Mouse (Mus musculus): ENCODE results near the gene Myocd. TPM values are rescaled to one million over a fixed set of nuclear protein-coding genes. Genes with fewer than 3 reads are reported as not detected.
A peak's percentile ranks its signal among the peaks of the same experiment; 100 is the strongest.

The Myocd gene
- polyA plus RNA-seq, 1 experiment from 2014 or later, result 0.11 TPM

DNA sequence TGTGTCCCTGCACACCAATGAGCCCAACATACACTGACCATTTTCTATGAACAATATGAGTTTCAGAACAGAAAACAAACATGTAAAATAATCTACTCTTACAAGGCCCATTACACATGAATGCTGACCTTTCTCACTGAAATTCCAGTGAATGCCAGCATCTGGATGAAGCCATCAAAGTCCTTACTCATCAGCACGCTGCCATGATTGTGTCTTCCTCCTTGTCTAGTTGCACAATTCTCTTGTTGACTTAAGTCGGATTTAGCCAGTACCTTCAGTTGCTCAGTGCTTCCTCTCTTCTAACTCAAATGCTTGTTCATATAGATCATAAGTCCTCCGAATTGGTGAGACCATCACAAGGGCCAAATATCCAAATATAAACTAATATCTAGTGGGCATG, 130.8 kb downstream of the Myocd start:
- 48% methylated on average over 3 of the region's 3 CpGs for WGBS (ENCODE audit: insufficient replicate concordance)

DNA sequence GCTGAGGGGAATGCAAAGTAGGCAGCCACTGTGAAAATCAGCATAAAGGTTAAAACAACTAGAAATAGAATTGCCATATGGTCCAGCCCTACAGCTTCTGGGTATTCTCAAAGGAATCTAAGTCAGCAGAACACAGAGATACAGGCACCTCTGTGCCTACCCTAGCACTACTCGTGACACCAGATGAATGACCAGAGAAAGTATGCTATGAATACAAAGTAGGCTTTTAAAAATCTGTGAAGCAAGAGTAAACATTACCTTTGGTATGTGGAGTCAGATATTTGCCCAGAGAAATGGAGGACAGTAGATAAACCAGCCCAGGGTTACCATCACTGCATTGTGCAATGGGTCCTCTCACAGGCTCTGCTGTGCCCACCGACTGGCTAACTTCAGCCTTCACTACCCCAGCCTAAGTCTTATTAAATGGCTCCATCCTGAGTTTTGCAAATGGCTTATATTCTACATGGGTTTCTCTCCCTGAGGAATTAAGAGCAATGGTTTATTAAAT, 132.6 kb downstream of the Myocd start:
- WGBS (ENCODE audit: insufficient replicate concordance), result 53% methylated on average over 2 of the region's 2 CpGs

More for the DNA sequence above, 130.8 kb downstream of the Myocd start:
- Histone ChIP-seq H3K9me3 (replicated peaks; ENCODE audit: control insufficient read depth, low read length) (no peaks in the 10 kb centered on the region), H3K27me3 (ENCODE audit: control insufficient read depth, insufficient read depth, low read depth, low read length) (no peaks in the 10 kb centered on the region), H3K4me3 (ENCODE audit: low read depth, low read length) (no peak overlapping the region), H3K36me3 (ENCODE audit: control insufficient read depth, insufficient read depth) (no peaks in the 10 kb centered on the region), H3K4me2 (ENCODE audit: low read depth, low read length) (no peak overlapping the region), H3K27ac (ENCODE audit: low read length) (no peak overlapping the region), H3K4me1 (ENCODE audit: control insufficient read depth, low read depth, low read length) (no peaks in the 10 kb centered on the region; the same call in 1 of the 2 replicates), H3K9ac (ENCODE audit: low read depth, low read length) (no peak overlapping the region)
- no peak for ATAC-seq (ENCODE audit: low read depth)

DNA sequence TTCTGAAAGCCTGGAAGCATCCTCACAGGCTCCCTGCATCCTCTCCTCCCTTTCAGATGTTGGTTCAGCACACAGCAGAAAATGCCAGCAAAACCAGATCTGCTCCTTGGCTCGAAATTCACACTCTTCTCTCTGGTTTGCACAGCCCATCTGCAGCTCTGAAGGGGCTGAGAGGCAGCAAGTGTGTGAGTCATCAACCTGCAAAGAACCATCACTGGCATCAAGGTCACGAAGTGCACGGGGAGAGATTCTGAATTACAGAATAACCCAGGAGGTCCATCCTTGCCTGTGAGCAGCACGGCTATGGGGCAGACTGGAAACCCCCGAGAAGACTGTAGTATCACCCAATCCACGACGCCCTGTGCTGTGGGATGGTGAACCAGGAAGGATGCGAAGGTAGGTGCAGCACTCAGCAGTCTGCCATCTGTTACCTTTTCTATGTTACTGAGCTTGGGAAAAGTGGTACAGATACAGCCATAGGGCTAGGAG, 134.5 kb downstream of the Myocd start:
- no peaks in the 10 kb centered on the region for H3K9me3 ChIP-seq (replicated peaks; ENCODE audit: control insufficient read depth, low read length)
- H3K4me2 ChIP-seq (ENCODE audit: low read depth, low read length), result no peak overlapping the region
- no peaks in the 10 kb centered on the region for H3K27me3 ChIP-seq (ENCODE audit: control insufficient read depth, insufficient read depth, low read depth, low read length)
- WGBS (ENCODE audit: insufficient replicate concordance), result 58% methylated on average over 8 of the region's 8 CpGs
- ATAC-seq (ENCODE audit: low read depth), result no peak
- no peaks in the 10 kb centered on the region for H3K36me3 ChIP-seq (ENCODE audit: control insufficient read depth, insufficient read depth)
- no peak overlapping the region for H3K4me3 ChIP-seq (ENCODE audit: low read depth, low read length)
- H3K27ac ChIP-seq (ENCODE audit: low read length), result no peak overlapping the region
- no peak overlapping the region for H3K9ac ChIP-seq (ENCODE audit: low read depth, low read length)
- H3K4me1 ChIP-seq (ENCODE audit: control insufficient read depth, low read depth, low read length), result no peaks in the 10 kb centered on the region; the same call in 1 of the 2 replicates

More for the DNA sequence above, 132.6 kb downstream of the Myocd start:
- H3K4me3 ChIP-seq (ENCODE audit: low read depth, low read length), result no peak overlapping the region
- H3K9ac ChIP-seq (ENCODE audit: low read depth, low read length), result no peak overlapping the region
- no peaks in the 10 kb centered on the region; the same call in 1 of the 2 replicates for H3K4me1 ChIP-seq (ENCODE audit: control insufficient read depth, low read depth, low read length)
- H3K36me3 ChIP-seq (ENCODE audit: control insufficient read depth, insufficient read depth), result no peaks in the 10 kb centered on the region
- no peaks in the 10 kb centered on the region for H3K27me3 ChIP-seq (ENCODE audit: control insufficient read depth, insufficient read depth, low read depth, low read length)
- no peak overlapping the region for H3K4me2 ChIP-seq (ENCODE audit: low read depth, low read length)
- H3K27ac ChIP-seq (ENCODE audit: low read length), result no peak overlapping the region; the same call in 1 of the 2 replicates
- peak; percentile 90 for ATAC-seq (ENCODE audit: low read depth)
- H3K9me3 ChIP-seq (replicated peaks; ENCODE audit: control insufficient read depth, low read length), result no peaks in the 10 kb centered on the region

DNA sequence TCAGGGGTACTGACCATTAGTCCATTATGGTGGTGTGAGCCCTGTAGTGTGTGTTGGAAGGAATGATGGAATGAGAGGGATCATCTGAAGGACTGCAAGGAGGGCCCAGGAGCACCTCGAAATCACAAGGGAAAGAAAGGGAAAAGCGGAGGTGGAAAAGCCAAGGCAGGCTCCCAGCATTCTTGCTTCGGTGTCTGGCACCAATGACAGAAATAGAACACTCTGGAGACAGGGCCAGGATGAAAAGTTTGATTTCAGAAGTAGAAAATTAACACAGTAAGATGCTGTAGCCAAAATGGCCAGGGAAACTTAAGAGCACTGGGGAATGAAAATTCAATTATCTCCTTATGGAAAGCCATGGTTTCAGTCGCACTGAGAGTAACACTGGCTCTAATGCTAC, 136.1 kb downstream of the Myocd start:
- no peak overlapping the region for H3K9ac ChIP-seq (ENCODE audit: low read depth, low read length)
- no peaks in the 10 kb centered on the region; the same call in 1 of the 2 replicates for H3K4me1 ChIP-seq (ENCODE audit: control insufficient read depth, low read depth, low read length)
- H3K4me3 ChIP-seq (ENCODE audit: low read depth, low read length), result no peak overlapping the region
- H3K27me3 ChIP-seq (ENCODE audit: control insufficient read depth, insufficient read depth, low read depth, low read length), result no peaks in the 10 kb centered on the region
- H3K9me3 ChIP-seq (replicated peaks; ENCODE audit: control insufficient read depth, low read length), result 0 out of 2 replicates have a peak, but pooled peaks cover 2% of the 10 kb centered on the region
- 60% methylated on average over 4 of the region's 4 CpGs for WGBS (ENCODE audit: insufficient replicate concordance)
- H3K36me3 ChIP-seq (ENCODE audit: control insufficient read depth, insufficient read depth), result no peaks in the 10 kb centered on the region
- ATAC-seq (ENCODE audit: low read depth), result no peak
- no peak overlapping the region for H3K4me2 ChIP-seq (ENCODE audit: low read depth, low read length)
- no peak overlapping the region for H3K27ac ChIP-seq (ENCODE audit: low read length)

DNA sequence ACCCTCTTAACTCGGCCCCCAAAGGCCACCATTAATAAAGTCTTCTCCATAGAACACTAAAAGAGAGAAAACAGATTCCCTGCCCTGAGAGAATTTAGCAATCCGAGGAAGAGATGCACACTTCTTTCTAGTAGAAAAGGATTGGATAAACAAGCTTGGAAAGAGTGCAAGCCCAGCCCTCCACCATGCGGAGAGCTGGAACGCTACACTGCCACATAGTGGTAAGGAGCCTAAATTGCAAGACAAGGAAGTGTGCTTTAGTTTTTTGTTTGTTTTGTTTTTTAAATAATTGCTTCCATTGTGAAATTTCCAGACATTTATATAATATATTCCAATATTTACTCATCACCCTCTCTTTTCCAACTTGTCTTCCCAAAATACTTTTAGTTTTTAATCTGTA, 140.7 kb downstream of the Myocd start:
- ATAC-seq (ENCODE audit: low read depth), result no peak
- Histone ChIP-seq H3K9me3 (replicated peaks; ENCODE audit: control insufficient read depth, low read length) (0 out of 2 replicates have a peak, but pooled peaks cover 2% of the 10 kb centered on the region), H3K9ac (ENCODE audit: low read depth, low read length) (no peak overlapping the region), H3K27me3 (ENCODE audit: control insufficient read depth, insufficient read depth, low read depth, low read length) (no peaks in the 10 kb centered on the region), H3K4me3 (ENCODE audit: low read depth, low read length) (no peak overlapping the region), H3K27ac (ENCODE audit: low read length) (no peak overlapping the region), H3K4me2 (ENCODE audit: low read depth, low read length) (no peak overlapping the region), H3K36me3 (ENCODE audit: control insufficient read depth, insufficient read depth) (no peaks in the 10 kb centered on the region), H3K4me1 (ENCODE audit: control insufficient read depth, low read depth, low read length) (no peaks in the 10 kb centered on the region)
- 66% methylated on average over 4 of the region's 4 CpGs for WGBS (ENCODE audit: insufficient replicate concordance)

DNA sequence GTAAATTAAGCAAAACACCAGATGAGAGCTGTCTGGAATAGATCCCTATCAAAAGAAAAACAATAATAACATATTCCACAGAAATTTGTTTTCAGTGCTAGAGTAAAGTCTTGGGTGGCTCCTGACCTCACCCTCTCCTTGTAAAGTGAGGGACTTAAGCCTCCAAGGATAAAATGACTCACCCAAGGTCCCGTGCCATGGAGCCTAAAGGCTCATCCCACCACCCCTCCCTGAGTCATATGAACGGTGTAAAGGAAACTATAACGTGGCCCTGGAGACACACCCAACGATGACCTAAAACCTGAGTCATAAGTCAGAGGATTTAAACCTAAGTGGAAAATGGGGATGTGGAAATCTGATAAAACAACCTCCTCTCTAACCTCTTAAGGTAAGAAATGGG, 141.1 kb downstream of the Myocd start:
- Histone ChIP-seq H3K9ac (ENCODE audit: low read depth, low read length) (no peak overlapping the region), H3K36me3 (ENCODE audit: control insufficient read depth, insufficient read depth) (no peaks in the 10 kb centered on the region), H3K27me3 (ENCODE audit: control insufficient read depth, insufficient read depth, low read depth, low read length) (no peaks in the 10 kb centered on the region), H3K4me3 (ENCODE audit: low read depth, low read length) (no peak overlapping the region), H3K9me3 (replicated peaks; ENCODE audit: control insufficient read depth, low read length) (0 out of 2 replicates have a peak, but pooled peaks cover 2% of the 10 kb centered on the region), H3K4me1 (ENCODE audit: control insufficient read depth, low read depth, low read length) (no peaks in the 10 kb centered on the region), H3K27ac (ENCODE audit: low read length) (no peak overlapping the region), H3K4me2 (ENCODE audit: low read depth, low read length) (no peak overlapping the region)
- no peak for ATAC-seq (ENCODE audit: low read depth)
- 66% methylated on average over 4 of the region's 4 CpGs for WGBS (ENCODE audit: insufficient replicate concordance)

DNA sequence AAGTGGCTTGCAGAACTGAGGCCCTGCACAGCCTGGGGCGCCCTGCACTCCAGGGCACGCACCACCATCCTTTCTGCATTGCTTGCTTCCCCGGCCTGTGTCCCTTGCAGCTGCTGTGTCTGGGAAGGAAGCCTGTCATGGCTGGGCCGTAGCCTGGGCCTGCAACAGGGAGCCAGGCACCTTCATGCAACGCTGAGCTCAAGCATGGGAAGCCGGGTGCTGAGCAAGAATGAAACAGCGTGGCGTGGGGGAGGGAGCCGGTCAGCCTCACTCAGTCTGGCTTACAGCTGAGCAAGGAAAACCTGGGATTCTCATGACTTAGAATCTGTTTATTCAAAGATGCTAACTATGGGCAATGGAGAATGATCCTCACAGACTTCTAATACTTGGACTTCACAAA, 143.2 kb downstream of the Myocd start:
- Histone ChIP-seq H3K4me1 (ENCODE audit: control insufficient read depth, low read depth, low read length) (no peaks in the 10 kb centered on the region), H3K36me3 (ENCODE audit: control insufficient read depth, insufficient read depth) (no peaks in the 10 kb centered on the region), H3K4me2 (ENCODE audit: low read depth, low read length) (no peak overlapping the region), H3K27me3 (ENCODE audit: control insufficient read depth, insufficient read depth, low read depth, low read length) (no peaks in the 10 kb centered on the region), H3K9me3 (replicated peaks; ENCODE audit: control insufficient read depth, low read length) (0 out of 2 replicates have a peak, but pooled peaks cover 2% of the 10 kb centered on the region), H3K4me3 (ENCODE audit: low read depth, low read length) (no peak overlapping the region), H3K9ac (ENCODE audit: low read depth, low read length) (no peak overlapping the region), H3K27ac (ENCODE audit: low read length) (no peak overlapping the region)
- WGBS (ENCODE audit: insufficient replicate concordance), result 67% methylated on average over 9 of the region's 9 CpGs
- no peak for ATAC-seq (ENCODE audit: low read depth)

Other genes starting within 250 kb of the Myocd start
- not detected in 2 replicates for gene 1700086D15Rik, start 110.1 kb downstream of the Myocd start, polyA plus RNA-seq (2015; fragmentation: Nextera tagmentation; extraction: Ambion mirVana)
- gene Arhgap44, start 107.0 kb downstream of the Myocd start, polyA plus RNA-seq (2015; fragmentation: Nextera tagmentation; extraction: Ambion mirVana), result 0.74 and 0.85 TPM in 2 replicates